Mouse (Mus musculus): ENCODE measurements around the gene Ptbp1. TPM values are rescaled to one million over a fixed set of nuclear protein-coding genes. Genes with fewer than 3 reads are reported as not detected.

The Ptbp1 gene
- polyA plus RNA-seq, 1 experiment = 285 TPM

DNA sequence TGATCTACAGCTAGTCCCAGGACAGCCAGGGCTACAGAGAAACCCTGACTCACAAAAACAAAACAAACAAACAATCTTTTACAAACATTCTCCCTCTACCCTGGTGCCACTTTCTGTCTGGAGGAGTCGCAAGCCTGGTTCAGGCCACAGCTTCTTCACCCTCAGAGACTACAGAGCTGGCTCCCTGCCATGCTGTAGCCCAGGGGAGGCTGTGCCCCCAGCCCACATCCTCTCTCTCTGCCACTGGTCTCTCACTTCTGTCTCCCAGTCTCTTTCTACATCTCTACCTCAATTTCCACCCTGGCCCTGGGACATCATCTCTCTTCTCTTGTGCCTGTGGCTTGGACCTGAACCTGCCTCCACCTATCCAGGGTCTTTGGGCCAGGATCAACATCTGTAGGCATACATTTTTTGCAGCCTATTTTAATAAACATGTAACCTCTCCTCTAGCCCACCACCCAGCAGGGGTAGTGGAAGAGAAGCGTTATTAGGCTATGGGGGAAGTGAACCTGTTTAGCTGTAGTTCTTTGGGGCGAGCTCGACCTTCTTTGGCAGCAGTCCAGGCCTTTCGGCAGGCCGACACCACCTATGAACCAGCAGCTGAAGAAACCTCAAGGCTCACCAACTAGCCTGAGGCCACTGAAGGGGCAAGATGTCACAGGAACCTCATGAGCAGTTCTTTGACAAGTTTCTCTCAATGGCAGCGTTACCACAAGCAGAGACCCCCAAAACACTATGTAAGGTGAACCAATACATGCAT, 22.0 kb upstream of the Ptbp1 start:
- Histone ChIP-seq H3K4me3 (ENCODE audit: low read depth, low read length) (no peak overlapping the region), H3K36me3 (ENCODE audit: control insufficient read depth, insufficient read depth, low read length) (peaks cover 49% of the 10 kb centered on the region), H3K4me1 (ENCODE audit: control insufficient read depth, insufficient read depth, insufficient read length, low read length) (peaks cover 25% of the 10 kb centered on the region), H3K27ac (ENCODE audit: insufficient read depth, low read depth, low read length) (no peak overlapping the region), H3K27me3 (ENCODE audit: control insufficient read depth, insufficient read depth, low read length) (no peaks in the 10 kb centered on the region)
- TF ChIP-seq POLR2A (IDR thresholded peaks at IDR 0.05; ENCODE audit: low read depth, low read length) = no peak
- no peak for TF ChIP-seq CTCF (IDR thresholded peaks at IDR 0.05; ENCODE audit: extremely low read depth, insufficient read length, insufficient replicate concordance, low read depth, low read length)
- WGBS = 37% methylated on average over 7 of the region's 7 CpGs

DNA sequence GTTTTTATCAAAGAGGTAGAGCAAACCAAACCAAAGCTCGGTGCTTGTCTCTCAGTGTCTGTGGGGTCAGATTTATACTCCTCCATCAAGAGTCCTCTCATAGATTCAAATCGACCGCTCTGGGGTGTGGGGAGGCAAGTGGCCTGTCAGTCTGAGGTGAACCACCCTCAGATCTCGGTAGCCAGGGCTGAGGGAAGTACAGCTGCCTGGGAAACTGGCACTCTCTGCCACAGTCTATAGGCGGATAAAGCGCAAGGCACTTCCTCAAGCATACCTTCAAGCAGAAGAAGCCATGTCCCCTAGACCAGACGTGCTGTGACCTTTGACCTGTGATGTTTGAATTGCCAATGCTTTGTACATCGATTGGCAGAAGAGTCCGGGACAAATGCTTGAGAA, 21.4 kb upstream of the Ptbp1 start:
- TF ChIP-seq CTCF (IDR thresholded peaks at IDR 0.05; ENCODE audit: extremely low read depth, insufficient read length, insufficient replicate concordance, low read depth, low read length) (no peak), POLR2A (IDR thresholded peaks at IDR 0.05; ENCODE audit: low read depth, low read length) (no peak)
- no peak overlapping the region for H3K27ac ChIP-seq (ENCODE audit: insufficient read depth, low read depth, low read length)
- peaks cover 23% of the 10 kb centered on the region for H3K4me1 ChIP-seq (ENCODE audit: control insufficient read depth, insufficient read depth, insufficient read length, low read length)
- H3K27me3 ChIP-seq (ENCODE audit: control insufficient read depth, insufficient read depth, low read length) = no peaks in the 10 kb centered on the region
- no peak overlapping the region for H3K4me3 ChIP-seq (ENCODE audit: low read depth, low read length)
- WGBS = 42% methylated on average over 9 of the region's 9 CpGs
- H3K36me3 ChIP-seq (ENCODE audit: control insufficient read depth, insufficient read depth, low read length) = peaks cover 43% of the 10 kb centered on the region

- no peak for TF ChIP-seq POLR2A (IDR thresholded peaks at IDR 0.05; ENCODE audit: low read depth, low read length)
- TF ChIP-seq CTCF (IDR thresholded peaks at IDR 0.05; ENCODE audit: extremely low read depth, insufficient read length, insufficient replicate concordance, low read depth, low read length) = peak; percentile 98
- WGBS = 20% methylated on average over 9 of the region's 9 CpGs
- H3K36me3 ChIP-seq (ENCODE audit: control insufficient read depth, insufficient read depth, low read length) = peaks cover 24% of the 10 kb centered on the region
- no peak overlapping the region for H3K4me3 ChIP-seq (ENCODE audit: low read depth, low read length)
- no peak overlapping the region for H3K27ac ChIP-seq (ENCODE audit: insufficient read depth, low read depth, low read length)
- peaks cover 23% of the 10 kb centered on the region for H3K4me1 ChIP-seq (ENCODE audit: control insufficient read depth, insufficient read depth, insufficient read length, low read length)
- H3K27me3 ChIP-seq (ENCODE audit: control insufficient read depth, insufficient read depth, low read length) = no peaks in the 10 kb centered on the region
Observed at GRCm38 (mm10) chr10:79834769-79835398, 19.3 kb upstream of the Ptbp1 start.

- WGBS = 96% methylated on average over 3 of the region's 3 CpGs
- TF ChIP-seq POLR2A (IDR thresholded peaks at IDR 0.05; ENCODE audit: low read depth, low read length) (no peak), CTCF (IDR thresholded peaks at IDR 0.05; ENCODE audit: extremely low read depth, insufficient read length, insufficient replicate concordance, low read depth, low read length) (no peak)
- no peak overlapping the region for H3K27ac ChIP-seq (ENCODE audit: insufficient read depth, low read depth, low read length)
Observed at GRCm38 (mm10) chr10:79836918-79837317, 17.3 kb upstream of the Ptbp1 start.

GRCm38 (mm10) chr10:79838151-79838550, 16.1 kb upstream of the Ptbp1 start:
- TF ChIP-seq CTCF (IDR thresholded peaks at IDR 0.05; ENCODE audit: extremely low read depth, insufficient read length, insufficient replicate concordance, low read depth, low read length) (no peak), POLR2A (IDR thresholded peaks at IDR 0.05; ENCODE audit: low read depth, low read length) (no peak)
- Histone ChIP-seq H3K4me3 (ENCODE audit: low read depth, low read length) (no peak overlapping the region), H3K27me3 (ENCODE audit: control insufficient read depth, insufficient read depth, low read length) (no peaks in the 10 kb centered on the region), H3K4me1 (ENCODE audit: control insufficient read depth, insufficient read depth, insufficient read length, low read length) (peaks cover 13% of the 10 kb centered on the region; the same call in 1 of the 2 replicates), H3K27ac (ENCODE audit: insufficient read depth, low read depth, low read length) (no peak overlapping the region), H3K36me3 (ENCODE audit: control insufficient read depth, insufficient read depth, low read length) (no peaks in the 10 kb centered on the region)
- WGBS = 41% methylated on average over 2 of the region's 2 CpGs

More at GRCm38 (mm10) chr10:79836918-79837317, 17.3 kb upstream of the Ptbp1 start:
- Histone ChIP-seq H3K4me1 (ENCODE audit: control insufficient read depth, insufficient read depth, insufficient read length, low read length) (peaks cover 17% of the 10 kb centered on the region; the same call in 1 of the 2 replicates), H3K4me3 (ENCODE audit: low read depth, low read length) (no peak overlapping the region), H3K36me3 (ENCODE audit: control insufficient read depth, insufficient read depth, low read length) (peaks cover 4% of the 10 kb centered on the region), H3K27me3 (ENCODE audit: control insufficient read depth, insufficient read depth, low read length) (no peaks in the 10 kb centered on the region)

- TF ChIP-seq POLR2A (IDR thresholded peaks at IDR 0.05; ENCODE audit: low read depth, low read length) (no peak), CTCF (IDR thresholded peaks at IDR 0.05; ENCODE audit: extremely low read depth, insufficient read length, insufficient replicate concordance, low read depth, low read length) (no peak)
- H3K27me3 ChIP-seq (ENCODE audit: control insufficient read depth, insufficient read depth, low read length) = no peaks in the 10 kb centered on the region
- no peaks in the 10 kb centered on the region for H3K36me3 ChIP-seq (ENCODE audit: control insufficient read depth, insufficient read depth, low read length)
- no peak overlapping the region for H3K4me3 ChIP-seq (ENCODE audit: low read depth, low read length)
- 93% methylated on average over 3 of the region's 3 CpGs for WGBS
- H3K4me1 ChIP-seq (ENCODE audit: control insufficient read depth, insufficient read depth, insufficient read length, low read length) = peaks cover 12% of the 10 kb centered on the region; the same call in 1 of the 2 replicates
- H3K27ac ChIP-seq (ENCODE audit: insufficient read depth, low read depth, low read length) = peak overlapping the region; percentile 35; the same call in 1 of the 2 replicates
Observed at GRCm38 (mm10) chr10:79840091-79840490, 14.1 kb upstream of the Ptbp1 start.
